Mouse (Mus musculus) B cell, adult 2 months (primary cell): Measurements from ENCODE around the gene E130114P18Rik.

Experiments used
- DNase-seq, 2 experiments: peaks; one replicate each; pipeline ENCODE4 v3.0.0; 2022

E130114P18Rik gene

DNA sequence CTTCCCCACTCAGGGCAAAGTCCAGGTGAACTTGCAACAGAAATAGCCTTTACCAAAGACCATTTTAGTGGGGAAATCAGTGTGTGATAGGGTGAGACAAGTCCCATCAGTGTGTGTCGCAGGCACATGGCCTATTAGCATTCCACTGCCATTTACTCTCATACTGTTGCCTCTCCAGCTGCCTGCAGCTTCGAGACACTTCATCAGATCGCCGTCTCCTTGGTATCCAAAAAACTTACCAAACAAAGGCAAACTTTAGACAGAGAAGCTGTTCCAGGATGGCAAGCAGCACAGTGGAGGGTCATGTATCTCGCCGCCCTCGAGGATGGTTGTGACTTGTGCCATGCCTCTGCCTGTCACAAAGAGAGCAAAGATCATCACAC lies 87.5 kb downstream of the E130114P18Rik start:
- DNase-seq = no peak

- no peak for DNase-seq
Observed at GRCm38 (mm10) chr4:97689456-97690383, 88.2 kb downstream of the E130114P18Rik start.

DNA sequence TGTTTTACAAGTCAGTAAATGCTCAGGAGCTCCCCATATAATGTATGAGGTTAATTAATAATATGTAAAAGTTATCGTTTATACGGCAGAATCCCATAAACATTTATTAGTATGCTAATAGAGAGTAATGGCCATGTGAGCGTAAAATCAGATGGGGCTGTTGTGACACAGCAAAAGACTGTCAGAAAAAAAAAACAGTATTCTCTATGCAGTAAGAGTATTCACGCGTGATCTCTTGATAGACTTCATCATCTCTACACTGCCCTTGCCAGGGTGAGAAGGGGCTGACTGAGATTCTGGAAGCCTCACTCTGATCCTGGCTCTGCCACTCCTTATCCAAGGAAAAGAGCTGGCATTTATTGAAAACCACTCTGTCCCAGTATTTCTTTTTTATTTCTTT lies 91.9 kb downstream of the E130114P18Rik start:
- DNase-seq = no peak

GRCm38 (mm10) chr4:97676579-97676937 lies 101.3 kb downstream of the E130114P18Rik start:
- DNase-seq = no peak

DNA sequence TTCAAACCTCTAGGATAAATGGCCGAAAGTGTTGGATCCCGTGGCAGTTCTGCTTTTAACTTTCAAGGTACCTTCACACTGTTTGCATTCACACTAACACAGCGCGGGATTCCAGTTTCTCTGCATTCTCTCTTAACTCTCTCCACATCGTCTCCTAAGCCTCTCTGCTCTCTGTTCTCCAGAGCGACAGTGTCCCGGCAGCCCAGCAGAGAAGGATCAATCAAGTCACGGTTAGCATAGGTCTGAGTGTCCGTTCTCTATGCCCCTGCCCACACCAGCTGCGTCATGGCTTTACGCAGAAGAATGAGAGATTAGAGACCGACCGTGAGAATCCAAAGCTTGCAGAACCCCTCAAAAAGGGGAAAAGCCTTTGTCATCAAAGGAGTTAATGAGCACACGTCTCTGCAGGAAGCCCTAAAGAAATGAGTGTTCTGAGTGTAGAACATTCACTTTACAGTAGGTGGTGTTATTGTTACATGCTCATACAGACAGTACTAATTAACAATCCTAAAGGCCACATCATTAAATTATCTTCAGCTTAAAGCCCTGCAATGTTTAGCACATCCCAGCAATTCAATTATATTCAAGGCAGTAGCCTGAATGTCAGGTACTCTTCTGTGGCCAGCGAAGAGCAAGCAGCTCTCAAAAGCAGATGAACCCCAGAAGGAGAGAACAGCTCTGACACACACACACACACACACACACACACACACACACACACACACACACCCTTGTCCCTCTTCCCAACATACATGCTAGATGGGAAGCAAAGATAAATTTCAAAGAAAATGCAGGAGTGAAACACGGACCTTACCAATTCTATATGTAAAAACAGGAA lies 101.9 kb downstream of the E130114P18Rik start:
- no peak for DNase-seq

GRCm38 (mm10) chr4:97673854-97674510 lies 103.9 kb downstream of the E130114P18Rik start:
- no peak for DNase-seq

GRCm38 (mm10) chr4:97672501-97672900 lies 105.4 kb downstream of the E130114P18Rik start:
- DNase-seq = no peak

GRCm38 (mm10) chr4:97671911-97672310 lies 106.0 kb downstream of the E130114P18Rik start:
- DNase-seq = no peak

- no peak for DNase-seq
Observed at GRCm38 (mm10) chr4:97670418-97670817, 107.5 kb downstream of the E130114P18Rik start.

GRCm38 (mm10) chr4:97669808-97670207 lies 108.1 kb downstream of the E130114P18Rik start:
- DNase-seq = no peak

DNA sequence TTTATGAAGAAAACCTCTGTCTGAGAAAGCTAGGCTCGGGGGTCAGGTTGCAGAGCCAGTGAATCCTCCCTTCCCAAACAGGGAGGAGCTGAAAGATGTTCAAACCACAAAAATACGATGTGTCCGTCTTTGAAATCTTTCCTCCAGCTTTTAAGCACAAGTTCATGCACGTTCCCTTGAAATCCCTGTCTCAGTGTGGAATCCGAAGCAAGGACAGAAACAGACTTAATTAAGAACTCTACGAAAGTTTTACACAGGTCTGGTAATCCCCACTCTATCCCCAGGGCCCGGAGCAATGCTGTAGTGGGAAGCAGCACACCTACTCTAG lies 112.5 kb downstream of the E130114P18Rik start:
- no peak for DNase-seq

GRCm38 (mm10) chr4:97664738-97665427 lies 113.0 kb downstream of the E130114P18Rik start:
- DNase-seq = no peak

GRCm38 (mm10) chr4:97663922-97664321 lies 114.0 kb downstream of the E130114P18Rik start:
- DNase-seq = no peak

GRCm38 (mm10) chr4:97662841-97663240 lies 115.0 kb downstream of the E130114P18Rik start:
- no peak for DNase-seq

DNA sequence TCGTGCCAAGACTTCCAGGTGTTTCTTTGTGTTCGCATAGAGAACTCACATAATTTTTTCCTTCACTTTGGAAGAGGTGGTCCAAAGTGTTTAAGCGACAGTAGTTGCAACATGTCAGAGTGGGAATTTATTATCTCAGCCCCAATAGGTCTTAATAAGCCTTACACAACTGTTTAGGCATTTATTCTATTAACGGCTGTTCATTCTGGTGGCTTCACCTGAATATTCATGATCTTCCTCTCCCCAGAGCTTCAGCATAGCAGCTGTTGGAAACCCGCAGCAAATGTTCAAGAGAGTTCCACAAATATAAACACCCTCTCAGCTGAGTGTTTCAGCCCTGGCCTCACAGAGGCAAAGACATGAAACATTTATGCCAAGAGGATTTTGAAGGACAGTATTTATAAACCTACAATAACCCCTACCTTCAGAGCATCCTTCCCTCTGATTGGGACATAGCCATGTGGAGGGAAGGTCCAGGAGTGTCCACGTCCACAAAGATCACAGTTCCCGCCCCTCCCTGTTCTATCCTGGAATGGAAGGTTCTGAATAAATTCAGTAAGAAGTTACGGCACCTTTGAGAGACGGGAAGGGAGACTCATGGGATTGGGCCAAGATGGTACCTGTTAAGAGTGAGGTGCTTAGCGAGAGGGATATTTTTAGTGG lies 116.1 kb downstream of the E130114P18Rik start:
- no peak for DNase-seq

DNA sequence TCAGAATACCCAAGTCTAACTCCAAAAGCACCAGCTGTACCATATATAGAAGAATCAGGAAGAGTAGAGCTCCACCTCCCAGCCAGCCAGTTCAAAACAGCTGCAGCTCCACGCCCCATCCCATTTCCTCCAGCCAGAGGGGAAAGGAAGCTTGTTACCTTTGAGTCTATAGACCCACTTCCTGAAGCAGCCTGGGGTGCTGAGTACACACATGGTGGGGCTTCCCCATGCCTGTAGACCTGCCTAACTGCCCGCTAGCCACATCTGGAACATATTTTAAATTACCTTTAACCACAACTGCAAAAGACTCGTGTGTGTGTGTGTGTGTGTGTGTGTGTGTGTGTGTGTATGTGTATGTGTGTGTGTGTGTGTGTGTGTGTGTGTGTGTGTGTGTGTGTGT lies 120.3 kb downstream of the E130114P18Rik start:
- no peak for DNase-seq

DNA sequence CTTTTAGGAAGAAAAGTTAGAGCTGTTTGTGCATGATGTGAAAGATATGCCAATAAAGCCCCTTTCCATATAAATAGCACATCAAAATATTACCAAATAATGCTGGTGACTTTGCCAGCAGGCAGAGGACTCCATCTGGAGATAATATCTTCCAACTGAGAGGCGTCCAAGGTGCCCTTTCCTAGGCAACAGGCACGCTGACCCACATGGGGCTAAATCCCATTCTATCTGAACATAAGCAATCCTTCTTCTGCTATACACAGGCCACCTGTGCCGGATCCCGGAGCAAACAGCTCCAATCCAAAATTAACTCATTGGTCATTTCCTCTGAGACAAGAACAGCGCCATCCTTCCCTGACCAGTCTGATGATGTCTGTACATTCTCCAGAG lies 128.3 kb downstream of the E130114P18Rik start:
- no peak for DNase-seq

DNA sequence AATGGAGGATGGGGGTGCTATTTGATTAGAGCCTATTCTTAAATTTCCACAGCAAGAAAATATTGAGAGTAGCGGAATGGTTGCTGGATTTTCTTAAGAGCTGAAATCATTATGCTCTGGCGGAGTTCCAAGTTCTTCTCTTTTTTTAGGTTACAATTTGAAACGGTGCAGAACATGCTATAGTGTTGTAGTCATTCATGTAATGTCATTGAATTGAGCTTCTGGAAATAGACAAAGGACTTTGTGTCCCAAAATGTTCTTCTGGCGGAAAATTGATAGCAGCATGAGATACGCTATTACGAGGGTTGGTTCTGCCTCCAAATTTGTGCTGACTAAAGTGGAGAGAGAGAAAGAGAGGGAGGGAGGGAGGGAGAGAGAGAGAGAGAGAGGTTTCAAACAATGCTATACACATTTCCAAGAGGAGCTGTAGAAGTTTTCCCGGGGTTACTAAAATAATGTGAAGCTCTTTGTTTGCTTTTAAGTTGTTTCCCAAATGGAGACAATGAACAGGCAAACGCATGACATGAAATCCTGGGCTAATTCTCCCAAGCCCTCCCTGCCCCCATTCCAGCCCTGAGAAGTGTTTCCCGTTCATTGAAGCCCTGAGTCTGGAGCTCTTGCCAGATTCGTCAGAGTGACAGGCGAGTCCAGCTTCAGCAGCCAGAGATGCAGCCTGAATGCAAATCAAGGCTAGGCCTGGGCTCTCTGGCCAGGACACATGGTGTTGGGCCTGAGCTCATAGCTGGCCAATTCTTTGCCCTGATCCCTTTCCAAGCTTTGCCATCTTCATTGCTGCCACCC lies 128.9 kb downstream of the E130114P18Rik start:
- no peak for DNase-seq

- no peak for DNase-seq
Observed at GRCm38 (mm10) chr4:97648436-97648707, 129.5 kb downstream of the E130114P18Rik start.

GRCm38 (mm10) chr4:97647700-97648435 lies 130.0 kb downstream of the E130114P18Rik start:
- DNase-seq = no peak

DNA sequence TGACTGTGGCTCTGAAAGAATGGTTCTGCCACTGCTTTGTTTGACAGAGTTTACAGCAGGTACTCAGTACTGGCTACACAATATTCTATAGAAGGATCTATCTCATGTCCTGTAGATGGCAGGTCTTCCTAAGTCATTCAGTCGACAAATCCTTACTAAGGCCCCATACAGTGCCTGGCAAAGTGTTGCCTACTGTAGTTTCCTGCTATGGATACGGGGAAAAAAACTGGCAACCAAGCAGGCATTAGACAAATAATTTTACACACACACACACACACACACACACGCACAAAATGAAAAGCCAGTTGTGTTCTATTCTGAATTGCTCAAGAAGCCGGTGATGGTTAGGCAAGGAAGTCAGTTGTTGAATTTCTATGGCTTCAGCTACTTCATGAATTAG lies 130.6 kb downstream of the E130114P18Rik start:
- no peak for DNase-seq
